Mouse (Mus musculus) heart, postnatal 0 days (tissue): Measurements from ENCODE around the gene Fam114a2.

ENCODE experiments used
- CTCF ChIP-seq: IDR thresholded peaks from 2 replicates; pipeline ENCODE4 v1.5.1; 2016; ENCODE audit warnings: antibody characterized with exemption, control low read depth, low read depth
- EP300 ChIP-seq: IDR thresholded peaks from 2 replicates; pipeline ENCODE4 v1.6.1; 2016; ENCODE audit warnings: antibody characterized with exemption, low read depth

GRCm38 (mm10) chr11:57465844-57466243 is 52.6 kb downstream of the Fam114a2 start:
- TF ChIP-seq CTCF (no peak), EP300 (no peak)
